Comparison of ENCODE assay signal across 22 mouse cellular contexts in genomic region chr6:23386711-23387110, GRCm38 (mm10).
A peak's percentile ranks its signal among the peaks of the same experiment; 100 is the strongest.
DNase-seq lines count a peak whose midpoint lies in the region; ATAC-seq and TF ChIP-seq lines count a peak whose summit lies in the region.
"Had no signal": no experiment of that assay in that cellular context is flagged by ENCODE, and none has a peak within 500 bp of the region (broad histone marks: within the 10 kb centered on the region; RNA-seq: fewer than 3 reads in every experiment).

No protein-coding gene starts in this region.

- H3K4me1 ChIP-seq in liver, adult 2 months (ENCODE audit: control insufficient read depth, insufficient read depth, low read length), result peaks cover 4% of the 10 kb centered on the region
- H3K4me1 ChIP-seq in liver, embryonic 11.5 days (replicated peaks; ENCODE audit: control insufficient read depth, insufficient read depth, low read length), result no peaks in the 10 kb centered on the region
- H3K4me1 ChIP-seq in midbrain, embryonic 14.5 days (ENCODE audit: control insufficient read depth, insufficient read depth, low read length), result peaks cover 11% of the 10 kb centered on the region
- peaks cover 10% of the 10 kb centered on the region for H3K4me1 ChIP-seq in midbrain, embryonic 16.5 days (ENCODE audit: control insufficient read depth, insufficient read depth, low read length)
- H3K4me1 ChIP-seq in forebrain, embryonic 16.5 days (replicated peaks; ENCODE audit: control insufficient read depth, insufficient read depth, low read length), result peaks cover 8% of the 10 kb centered on the region
- H3K4me1 ChIP-seq: heart, embryonic 15.5 days had no signal

- ATAC-seq in liver, embryonic 11.5 days (replicated peaks; ENCODE audit: low FRiP score), result no peak
- 0 out of 2 replicates have a peak, but pooled peaks have one; percentile 32 for ATAC-seq in midbrain, embryonic 14.5 days (ENCODE audit: low FRiP score, low TSS enrichment)
- ATAC-seq in midbrain, embryonic 16.5 days, result no peak
- peak; percentile 57; the same call in 1 of the 2 replicates for ATAC-seq in forebrain, embryonic 16.5 days
- ATAC-seq in CD4-positive, CD25-positive, alpha-beta regulatory T cell, adult 4 months, result no peak
- ATAC-seq: activated CD4-positive, CD25-positive, alpha-beta regulatory T cell, adult 4 months; hindbrain, postnatal 0 days had no signal

- H3K4me3 ChIP-seq in liver, adult 2 months (ENCODE audit: insufficient read depth, low read depth, low read length), result no peak overlapping the region
- H3K4me3 ChIP-seq in liver, embryonic 11.5 days (ENCODE audit: low read depth, low read length), result no peak overlapping the region
- no peak overlapping the region for H3K4me3 ChIP-seq in midbrain, embryonic 14.5 days (replicated peaks; ENCODE audit: low read depth, low read length)
- no peak overlapping the region for H3K4me3 ChIP-seq in midbrain, embryonic 16.5 days (ENCODE audit: low read depth, low read length)
- no peak overlapping the region for H3K4me3 ChIP-seq in forebrain, embryonic 16.5 days (replicated peaks; ENCODE audit: low read length)
- H3K4me3 ChIP-seq: embryonic facial prominence, embryonic 13.5 days; heart, adult 2 months; heart, embryonic 15.5 days; hindbrain, embryonic 13.5 days had no signal

- no peak for TF ChIP-seq POLR2A in liver, adult 2 months (IDR thresholded peaks at IDR 0.05; ENCODE audit: extremely low read depth, insufficient read depth, low read length)

- H3K36me3 ChIP-seq in liver, adult 2 months (ENCODE audit: control insufficient read depth, insufficient read depth, low read length), result peaks cover 2% of the 10 kb centered on the region; the same call in 1 of the 2 replicates
- no peaks in the 10 kb centered on the region for H3K36me3 ChIP-seq in liver, embryonic 11.5 days (ENCODE audit: control insufficient read depth, insufficient read depth, low read length)
- H3K36me3 ChIP-seq in midbrain, embryonic 14.5 days (ENCODE audit: control insufficient read depth, insufficient read depth, low read length), result no peaks in the 10 kb centered on the region
- H3K36me3 ChIP-seq in midbrain, embryonic 16.5 days (ENCODE audit: control insufficient read depth, insufficient read depth, low read length), result no peaks in the 10 kb centered on the region
- no peaks in the 10 kb centered on the region for H3K36me3 ChIP-seq in forebrain, embryonic 16.5 days (ENCODE audit: control insufficient read depth, insufficient read depth)
- H3K36me3 ChIP-seq: embryonic facial prominence, embryonic 13.5 days; G1E; heart, embryonic 15.5 days; hindbrain, embryonic 13.5 days had no signal

- TF ChIP-seq CTCF in liver, adult 2 months (IDR thresholded peaks at IDR 0.05; ENCODE audit: low read depth, low read length), result no peak

- no peak overlapping the region for H3K4me2 ChIP-seq in liver, embryonic 11.5 days
- H3K4me2 ChIP-seq in midbrain, embryonic 14.5 days (ENCODE audit: low read length), result no peak overlapping the region
- no peak overlapping the region for H3K4me2 ChIP-seq in midbrain, embryonic 16.5 days (ENCODE audit: low read length)
- no peak overlapping the region for H3K4me2 ChIP-seq in forebrain, embryonic 16.5 days (ENCODE audit: low read length)
- H3K4me2 ChIP-seq: embryonic facial prominence, embryonic 13.5 days; heart, embryonic 11.5 days; heart, embryonic 15.5 days; hindbrain, embryonic 13.5 days had no signal

- no peak overlapping the region for H3K27ac ChIP-seq in liver, adult 2 months (replicated peaks; ENCODE audit: insufficient read depth, low read depth, low read length)
- no peak overlapping the region for H3K27ac ChIP-seq in liver, embryonic 11.5 days (ENCODE audit: low read depth, low read length)
- no peak overlapping the region for H3K27ac ChIP-seq in midbrain, embryonic 14.5 days (replicated peaks; ENCODE audit: low read depth, low read length)
- H3K27ac ChIP-seq in midbrain, embryonic 16.5 days (ENCODE audit: low read length), result no peak overlapping the region
- no peak overlapping the region for H3K27ac ChIP-seq in forebrain, embryonic 16.5 days (ENCODE audit: low read length)
- H3K27ac ChIP-seq: embryonic facial prominence, embryonic 13.5 days; heart, adult 2 months; heart, embryonic 15.5 days; hindbrain, embryonic 13.5 days; hindbrain, postnatal 0 days had no signal

- no peaks in the 10 kb centered on the region for H3K27me3 ChIP-seq in liver, adult 2 months (ENCODE audit: control insufficient read depth, insufficient read depth, low read length)
- H3K27me3 ChIP-seq in liver, embryonic 11.5 days (replicated peaks; ENCODE audit: control insufficient read depth, insufficient read depth, low read length), result no peaks in the 10 kb centered on the region
- H3K27me3 ChIP-seq in midbrain, embryonic 14.5 days (ENCODE audit: control insufficient read depth, insufficient read depth, low read length), result peaks cover 31% of the 10 kb centered on the region
- H3K27me3 ChIP-seq in midbrain, embryonic 16.5 days (ENCODE audit: control insufficient read depth, insufficient read depth, low read depth, low read length), result peaks cover 17% of the 10 kb centered on the region
- peaks cover 9% of the 10 kb centered on the region for H3K27me3 ChIP-seq in forebrain, embryonic 16.5 days (replicated peaks; ENCODE audit: control insufficient read depth, insufficient read depth, low read length)
- H3K27me3 ChIP-seq: embryonic facial prominence, embryonic 13.5 days; heart, embryonic 15.5 days had no signal

- peak; percentile 28 for DNase-seq in liver, adult 2 months (ENCODE audit: extremely low read depth, low read depth, low spot score)
- no peak for DNase-seq in liver, embryonic 11.5 days (ENCODE audit: low spot score)
- peak; percentile 59 for DNase-seq in midbrain, embryonic 14.5 days
- peak; percentile 41 for DNase-seq in retina, postnatal 7 days (ENCODE audit: low read depth, low spot score)
- DNase-seq in frontal cortex, postnatal 25 days (ENCODE audit: low spot score in 2 of 2), result no peak
- DNase-seq: adrenal gland, postnatal 14 days; cerebellum, adult 18-20 months; cerebellum, adult 9-11 months; cerebellum, postnatal 36 days; gastrocnemius, postnatal 14 days; heart, adult 2 months; heart, postnatal 14 days had no signal

- WGBS in liver, adult 2 months, result 34% methylated on average over 5 of the region's 5 CpGs
- 35% methylated on average over 5 of the region's 5 CpGs for WGBS in liver, embryonic 11.5 days
- 10% methylated on average over 5 of the region's 5 CpGs for WGBS in midbrain, embryonic 14.5 days
- WGBS in midbrain, embryonic 16.5 days, result 8% methylated on average over 5 of the region's 5 CpGs
- 8% methylated on average over 5 of the region's 5 CpGs for WGBS in forebrain, embryonic 16.5 days

- no peak overlapping the region for H3K9ac ChIP-seq in liver, adult 2 months (ENCODE audit: low read depth, low read length)
- no peak overlapping the region for H3K9ac ChIP-seq in liver, embryonic 11.5 days (ENCODE audit: low read depth, low read length)
- H3K9ac ChIP-seq in midbrain, embryonic 14.5 days (replicated peaks; ENCODE audit: low read length), result no peak overlapping the region
- H3K9ac ChIP-seq in midbrain, embryonic 16.5 days (ENCODE audit: low read depth, low read length), result no peak overlapping the region
- H3K9ac ChIP-seq in forebrain, embryonic 16.5 days (replicated peaks; ENCODE audit: low read depth, low read length), result no peak overlapping the region
- H3K9ac ChIP-seq: embryonic facial prominence, embryonic 13.5 days; heart, embryonic 15.5 days; hindbrain, embryonic 13.5 days had no signal

- H3K79me2 ChIP-seq in liver, adult 2 months (ENCODE audit: control insufficient read depth, insufficient read depth, low read length), result no peaks in the 10 kb centered on the region

- no peaks in the 10 kb centered on the region for H3K9me3 ChIP-seq in liver, embryonic 11.5 days (ENCODE audit: control insufficient read depth, low read length)
- no peaks in the 10 kb centered on the region for H3K9me3 ChIP-seq in midbrain, embryonic 14.5 days (ENCODE audit: control insufficient read depth, low read length)
- H3K9me3 ChIP-seq in midbrain, embryonic 16.5 days (replicated peaks; ENCODE audit: control insufficient read depth, low read length, poor library complexity, severe bottlenecking), result no peaks in the 10 kb centered on the region
- H3K9me3 ChIP-seq in forebrain, embryonic 16.5 days (ENCODE audit: control insufficient read depth, low read length), result no peaks in the 10 kb centered on the region
- H3K9me3 ChIP-seq: embryonic facial prominence, embryonic 13.5 days; G1E; heart, embryonic 15.5 days; hindbrain, embryonic 13.5 days had no signal

Comparison
In these comparisons a context has a peak if more than half of its experiments do, and no peak if none do; other contexts are left out.
1. DNase-seq: peak in liver, adult 2 months (single experiment), midbrain, embryonic 14.5 days (single experiment) and retina, postnatal 7 days (single experiment); none in liver, embryonic 11.5 days (single experiment) and frontal cortex, postnatal 25 days (0 of 2).
2. ATAC-seq: peak in midbrain, embryonic 14.5 days (single experiment) and forebrain, embryonic 16.5 days (single experiment); none in liver, embryonic 11.5 days (single experiment), midbrain, embryonic 16.5 days (single experiment) and CD4-positive, CD25-positive, alpha-beta regulatory T cell, adult 4 months (single experiment).